Mouse (Mus musculus) heart, embryonic 11.5 days (tissue): ENCODE data around the gene 4930455H04Rik. TPM values are rescaled to one million over a fixed set of nuclear protein-coding genes. Genes with fewer than 3 reads are reported as not detected.

Source experiments
- ATAC-seq: fragments of 200-750 bp; cut with Nextera tagmentation; replicated peaks from 2 replicates; pipeline ENCODE4 v1.8.0; 2017; ENCODE audit warnings: moderate library complexity; ENCODE audit not compliant: insufficient number of reproducible peaks, low FRiP score, low TSS enrichment
- H3K27ac ChIP-seq: fragments of 300-500 bp; sonication (generic); 2 replicates; pipeline ENCODE4 v1.5.1; 2014; ENCODE audit warnings: mild to moderate bottlenecking, low read depth, low read length
- H3K27me3 ChIP-seq: fragments of 300-500 bp; sonication (generic); 2 replicates; pipeline ENCODE4 v1.6.1; 2014; ENCODE audit warnings: mild to moderate bottlenecking, low read length, mixed read lengths; ENCODE audit not compliant: control insufficient read depth, insufficient read depth
- H3K36me3 ChIP-seq: fragments of 300-500 bp; sonication (generic); 2 replicates; pipeline ENCODE4 v1.6.1; 2014; ENCODE audit warnings: mild to moderate bottlenecking, low read length, moderate library complexity, mixed read lengths; ENCODE audit not compliant: control insufficient read depth, insufficient read depth
- H3K4me1 ChIP-seq: fragments of 300-500 bp; sonication (generic); 2 replicates; pipeline ENCODE4 v1.6.1; 2014; ENCODE audit warnings: low read length; ENCODE audit not compliant: control insufficient read depth, insufficient read depth
- H3K4me2 ChIP-seq: fragments of 300-500 bp; sonication (generic); 2 replicates; pipeline ENCODE4 v1.6.1; 2014; ENCODE audit warnings: mild to moderate bottlenecking, moderate library complexity
- H3K4me3 ChIP-seq: fragments of 300-500 bp; sonication (generic); 2 replicates; pipeline ENCODE4 v1.5.1; 2014; ENCODE audit warnings: low read depth, low read length
- H3K9ac ChIP-seq: fragments of 300-500 bp; sonication (generic); 2 replicates; pipeline ENCODE4 v1.6.1; 2014; ENCODE audit warnings: mild to moderate bottlenecking, low read depth, low read length, moderate library complexity
- H3K9me3 ChIP-seq: fragments of 300-500 bp; sonication (generic); replicated peaks from 2 replicates; pipeline ENCODE4 v1.6.1; 2016; ENCODE audit warnings: low read length; ENCODE audit not compliant: control insufficient read depth
- WGBS: fragments of 180-500 bp; shearing (Covaris S2); extraction: QIAGEN DNeasy Blood & Tissue Kit; methylation state at CpG from one replicate; pipeline ENCODE4 v1.1.7; 2014; ENCODE audit not compliant: insufficient replicate concordance; 5-methylcytosine and 5-hydroxymethylcytosine counted together
- polyA plus RNA-seq: library from polyadenylated mRNA; unstranded; fragments of >200 nt; fragmentation: Nextera tagmentation; extraction: Ambion mirVana; gene quantifications from 2 replicates; pipeline ENCODE4 v1.2.1, GENCODE M21; 2014

Gene 4930455H04Rik
- polyA plus RNA-seq, result not detected in 2 replicates

DNA sequence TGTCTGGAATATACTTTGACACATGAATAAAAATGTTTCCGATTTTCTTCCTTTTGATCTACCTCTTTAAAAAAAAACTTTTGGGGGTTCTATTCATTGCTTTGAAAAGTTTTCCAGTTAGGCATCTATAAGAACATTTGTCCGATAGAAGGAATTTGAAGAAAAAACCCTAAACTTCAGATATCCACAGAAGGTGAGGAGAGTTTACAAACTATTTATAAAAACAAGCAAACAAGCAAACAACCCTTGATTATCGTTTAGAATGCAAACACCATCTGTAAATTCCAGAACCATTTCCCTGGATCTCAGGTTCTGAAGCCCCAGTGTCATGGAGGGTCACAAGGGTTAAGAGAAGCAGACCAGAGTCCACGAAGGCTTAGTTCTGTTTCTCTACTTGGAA is at the start of gene 4930455H04Rik:
4930455H04Rik (plus strand) TSS at position 301 of the 400 bp plus-strand sequence.
- peak within 1 kb of the TSS; percentile 52 for H3K4me3 ChIP-seq
- peaks cover 5% of the 10 kb centered on the region; the same call in 1 of the 2 replicates for H3K4me1 ChIP-seq
- H3K4me2 ChIP-seq, result peak within 1 kb of the TSS; percentile 73
- H3K36me3 ChIP-seq, result no peaks in the 10 kb centered on the region
- WGBS, result 58% methylated on average over 4 of the region's 4 CpGs
- H3K27me3 ChIP-seq, result no peaks in the 10 kb centered on the region
- peak within 1 kb of the TSS; percentile 54; the same call in 1 of the 2 replicates for H3K27ac ChIP-seq
- H3K9me3 ChIP-seq, result no peaks in the 10 kb centered on the region
- no peak for ATAC-seq
- H3K9ac ChIP-seq, result peak within 1 kb of the TSS; percentile 72

DNA sequence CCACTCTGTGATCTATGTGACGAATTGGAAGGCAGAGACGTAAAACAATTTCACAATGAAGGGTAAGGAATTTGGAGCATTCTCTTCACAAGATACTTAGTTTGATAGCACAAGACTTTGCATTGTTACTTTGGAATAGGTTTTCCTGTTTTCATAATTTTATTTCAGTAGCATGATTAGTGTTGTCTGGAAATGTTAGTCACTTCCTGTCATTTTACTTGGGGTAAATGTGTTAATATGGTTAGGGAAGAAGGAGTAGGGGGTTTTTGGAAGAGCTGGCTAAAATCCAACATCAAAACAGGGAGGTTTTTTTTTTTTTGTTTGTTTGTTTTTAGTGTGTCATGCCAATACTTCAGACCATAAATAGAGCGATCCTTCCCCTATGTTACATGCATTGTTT is 46.5 kb upstream of the 4930455H04Rik start:
- no peak overlapping the region for H3K9ac ChIP-seq
- WGBS, result 79% methylated on average over 3 of the region's 3 CpGs
- H3K4me3 ChIP-seq, result no peak overlapping the region
- H3K27me3 ChIP-seq, result no peaks in the 10 kb centered on the region
- no peaks in the 10 kb centered on the region for H3K4me1 ChIP-seq
- H3K4me2 ChIP-seq, result no peak overlapping the region
- H3K27ac ChIP-seq, result no peak overlapping the region
- H3K9me3 ChIP-seq, result no peaks in the 10 kb centered on the region
- no peak for ATAC-seq
- H3K36me3 ChIP-seq, result no peaks in the 10 kb centered on the region

DNA sequence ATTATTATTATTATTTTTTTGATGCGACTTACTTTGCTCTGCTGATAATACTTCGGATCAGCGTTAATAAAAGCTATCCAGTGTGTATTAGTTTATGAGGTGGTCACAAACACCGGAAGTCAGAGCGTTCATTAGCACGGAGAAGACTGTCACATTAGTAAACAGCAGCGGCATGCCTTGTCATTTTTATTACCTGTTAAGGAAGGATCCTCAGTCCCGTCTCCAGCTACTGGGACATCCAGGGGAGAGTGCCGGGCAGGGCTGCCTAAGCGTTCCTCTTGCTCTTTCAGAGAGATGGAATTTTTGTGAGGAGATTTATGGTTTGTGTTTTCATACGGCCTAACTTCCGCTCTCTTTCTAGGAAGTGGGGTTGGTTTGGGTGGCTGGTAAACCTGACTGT is 45.0 kb upstream of the 4930455H04Rik start:
- ATAC-seq, result no peak
- Histone ChIP-seq H3K4me3 (no peak overlapping the region), H3K36me3 (no peaks in the 10 kb centered on the region), H3K27ac (no peak overlapping the region), H3K4me1 (no peaks in the 10 kb centered on the region), H3K9ac (no peak overlapping the region), H3K9me3 (no peaks in the 10 kb centered on the region), H3K27me3 (no peaks in the 10 kb centered on the region), H3K4me2 (no peak overlapping the region)
- 81% methylated on average over 12 of the region's 12 CpGs for WGBS

DNA sequence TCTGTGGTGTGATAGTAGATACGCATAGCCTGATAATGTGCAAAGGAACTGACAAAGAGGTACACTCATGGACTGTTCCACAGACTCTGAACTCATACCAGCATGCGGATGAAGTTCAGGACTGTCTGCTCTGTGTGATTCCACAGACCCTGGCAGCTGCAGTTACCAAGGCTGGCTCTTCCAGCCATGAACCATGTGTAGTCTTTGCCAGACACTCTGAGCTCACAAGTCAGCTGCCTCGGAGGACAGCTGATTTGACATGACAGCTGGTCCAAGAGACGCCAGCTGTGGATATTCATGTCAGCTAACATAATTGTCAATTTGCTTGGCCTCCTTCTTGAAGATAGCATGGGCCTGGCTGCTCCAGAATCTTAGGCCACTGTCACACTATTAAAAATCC is 39.1 kb upstream of the 4930455H04Rik start:
- no peaks in the 10 kb centered on the region for H3K27me3 ChIP-seq
- H3K9me3 ChIP-seq, result no peaks in the 10 kb centered on the region
- no peaks in the 10 kb centered on the region for H3K36me3 ChIP-seq
- H3K27ac ChIP-seq, result no peak overlapping the region
- H3K9ac ChIP-seq, result no peak overlapping the region
- H3K4me2 ChIP-seq, result no peak overlapping the region
- H3K4me3 ChIP-seq, result no peak overlapping the region
- 69% methylated on average over 4 of the region's 4 CpGs for WGBS
- ATAC-seq, result no peak
- H3K4me1 ChIP-seq, result no peaks in the 10 kb centered on the region

DNA sequence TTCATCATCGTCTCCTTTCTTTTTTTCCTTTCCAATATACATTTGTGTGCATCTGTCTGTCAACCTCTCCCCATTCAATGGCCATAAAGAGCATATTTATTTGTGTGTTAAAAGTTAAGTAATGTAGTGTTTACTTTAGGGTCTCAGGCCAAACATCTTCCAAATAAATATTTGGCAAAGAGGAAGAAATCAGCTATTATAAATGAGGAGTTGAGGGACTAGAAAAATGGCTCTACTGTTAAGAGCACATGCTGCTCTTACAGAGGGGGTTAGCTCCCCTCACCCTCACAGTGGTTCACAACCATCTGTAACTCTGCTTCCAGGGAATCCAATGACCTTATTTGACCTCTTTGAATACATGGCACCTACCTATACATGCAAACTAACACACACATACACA is 34.9 kb upstream of the 4930455H04Rik start:
- H3K27ac ChIP-seq, result no peak overlapping the region
- H3K4me2 ChIP-seq, result no peak overlapping the region
- ATAC-seq, result no peak
- H3K4me3 ChIP-seq, result no peak overlapping the region
- no peaks in the 10 kb centered on the region for H3K4me1 ChIP-seq
- no peak overlapping the region for H3K9ac ChIP-seq
- H3K27me3 ChIP-seq, result no peaks in the 10 kb centered on the region
- no peaks in the 10 kb centered on the region for H3K36me3 ChIP-seq
- WGBS, result 71% methylated on average over 1 of the region's 1 CpGs
- no peaks in the 10 kb centered on the region for H3K9me3 ChIP-seq

DNA sequence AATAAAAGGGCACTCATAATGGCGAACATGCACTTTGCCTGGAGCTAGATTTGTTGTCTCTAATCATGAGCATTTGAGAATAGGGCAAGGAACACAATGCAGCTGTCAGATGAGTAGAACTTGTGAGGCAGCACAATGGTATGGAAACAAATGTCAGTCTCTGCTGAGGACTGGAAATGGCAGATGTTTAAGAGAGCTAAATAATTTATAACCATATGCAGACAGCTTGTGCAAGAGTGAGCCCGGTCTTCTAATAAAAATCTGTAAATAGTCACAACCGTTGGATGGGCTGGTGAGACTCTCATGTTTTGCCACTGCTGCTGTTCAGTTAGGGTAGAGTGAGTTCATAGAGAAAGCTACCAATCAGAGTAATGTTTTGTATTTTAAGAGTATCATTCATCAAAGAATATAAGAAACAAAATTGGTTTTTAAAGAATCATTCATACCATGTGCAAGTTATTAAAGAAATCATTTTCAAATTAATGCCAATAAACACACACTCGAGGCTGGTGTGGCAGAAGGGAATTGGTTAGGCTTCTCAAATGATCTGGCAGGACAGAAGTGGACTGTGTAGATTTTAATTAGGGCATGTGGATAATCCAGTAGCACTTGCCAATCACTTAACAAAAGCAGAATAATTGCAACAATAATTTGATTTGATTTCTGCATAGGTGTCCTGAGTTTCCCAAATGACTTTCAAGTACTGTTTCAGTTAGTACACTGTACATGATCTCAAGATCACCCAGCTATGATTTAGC is 31.0 kb upstream of the 4930455H04Rik start:
- H3K4me1 ChIP-seq, result no peaks in the 10 kb centered on the region
- H3K27me3 ChIP-seq, result no peaks in the 10 kb centered on the region
- H3K36me3 ChIP-seq, result no peaks in the 10 kb centered on the region
- H3K9me3 ChIP-seq, result no peaks in the 10 kb centered on the region
- WGBS, result 74% methylated on average over 4 of the region's 4 CpGs
- ATAC-seq, result no peak
- no peak overlapping the region for H3K9ac ChIP-seq
- no peak overlapping the region for H3K4me3 ChIP-seq
- no peak overlapping the region for H3K4me2 ChIP-seq
- H3K27ac ChIP-seq, result no peak overlapping the region

DNA sequence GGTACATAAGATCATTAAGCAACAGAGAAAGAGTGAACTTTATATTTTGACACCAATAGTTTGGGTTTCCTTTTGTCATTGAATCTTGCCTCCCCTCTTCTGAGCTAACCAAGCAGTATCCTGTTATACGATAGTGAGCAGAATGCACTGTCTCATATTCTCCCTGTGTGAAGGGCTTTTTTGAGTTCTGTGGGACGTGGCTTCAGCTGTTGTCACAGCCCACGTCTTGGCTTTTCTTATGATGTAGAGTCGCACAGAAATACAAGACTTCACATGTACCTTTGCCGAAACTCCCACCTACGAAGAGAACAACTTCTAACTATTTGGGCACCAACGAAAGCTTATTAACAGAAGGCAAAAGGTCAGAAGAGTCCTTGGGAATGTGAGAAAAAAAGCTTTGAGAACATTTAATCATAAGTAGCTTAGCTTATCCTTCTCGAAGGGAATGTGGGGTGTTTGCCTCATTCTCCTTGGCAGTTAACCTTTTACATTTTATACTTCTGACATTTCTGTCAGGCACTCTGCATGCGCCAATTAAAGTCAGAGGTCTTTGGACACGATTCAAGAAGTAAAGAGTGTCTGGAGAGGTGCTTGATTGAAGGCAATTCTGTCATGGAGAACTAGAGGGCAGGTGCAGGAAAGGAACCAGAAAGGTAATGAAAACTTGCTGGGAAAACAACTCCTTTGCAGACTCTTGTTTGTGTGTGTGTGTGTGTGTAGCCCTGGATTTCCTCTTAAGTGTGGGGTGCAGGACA is 27.1 kb upstream of the 4930455H04Rik start:
- H3K27ac ChIP-seq, result no peak overlapping the region

DNA sequence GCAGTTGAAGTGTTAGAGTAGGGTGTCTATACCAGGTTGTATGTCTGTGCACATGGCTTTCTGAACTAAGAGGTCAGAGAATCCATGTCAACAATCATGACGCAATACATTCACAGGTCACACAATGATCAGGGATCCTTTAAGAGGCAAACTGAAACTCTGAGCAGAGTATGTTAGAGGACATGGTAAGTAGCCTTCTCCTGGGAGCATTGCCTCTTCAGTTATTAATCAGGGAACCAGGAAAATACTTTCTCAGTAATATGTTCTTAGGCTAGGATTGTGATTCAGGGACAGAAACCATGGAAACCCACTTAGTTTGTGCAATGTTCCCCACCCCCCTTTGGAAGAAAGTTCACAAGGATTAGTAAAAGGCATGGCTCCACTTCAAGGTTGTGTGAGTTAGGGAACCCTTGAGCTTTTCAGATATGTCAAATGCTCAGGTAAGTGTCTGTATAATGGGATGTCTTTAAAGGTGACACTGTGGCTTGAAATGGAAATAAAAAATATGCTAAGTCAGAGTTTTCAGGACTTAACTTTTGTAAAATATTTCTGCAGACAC is 26.4 kb upstream of the 4930455H04Rik start:
- no peaks in the 10 kb centered on the region for H3K9me3 ChIP-seq
- H3K27ac ChIP-seq, result no peak overlapping the region
- no peaks in the 10 kb centered on the region for H3K36me3 ChIP-seq
- no peaks in the 10 kb centered on the region for H3K27me3 ChIP-seq
- ATAC-seq, result no peak
- H3K4me2 ChIP-seq, result no peak overlapping the region
- H3K4me1 ChIP-seq, result peaks cover 11% of the 10 kb centered on the region
- 93% methylated on average over 1 of the region's 1 CpGs for WGBS
- H3K4me3 ChIP-seq, result no peak overlapping the region
- H3K9ac ChIP-seq, result no peak overlapping the region

More for the DNA sequence above, 27.1 kb upstream of the 4930455H04Rik start:
- no peak overlapping the region for H3K4me3 ChIP-seq
- no peaks in the 10 kb centered on the region for H3K9me3 ChIP-seq
- H3K27me3 ChIP-seq, result no peaks in the 10 kb centered on the region
- no peaks in the 10 kb centered on the region for H3K36me3 ChIP-seq
- H3K9ac ChIP-seq, result no peak overlapping the region
- H3K4me1 ChIP-seq, result peaks cover 11% of the 10 kb centered on the region
- H3K4me2 ChIP-seq, result no peak overlapping the region
- 75% methylated on average over 10 of the region's 10 CpGs for WGBS
- ATAC-seq, result no peak
